Mouse (Mus musculus) stomach, postnatal 0 days (tissue): ENCODE measurements at regions not wholly inside any gene's neighbourhood (a gene's known extent, or its start where the extent isn't known, plus 50 kb on each side); places are given as distances from the start of the nearest gene placed in this dataset.

Experiments
- ATAC-seq: fragments of 200-750 bp; cut with Nextera tagmentation; 2 replicates; pipeline ENCODE4 v1.8.0; 2017; ENCODE audit not compliant: low FRiP score, low TSS enrichment
- DNase-seq: peaks from one replicate; pipeline ENCODE4 v3.0.0-alpha.2; 2016; ENCODE audit warnings: low spot score
- H3K27ac ChIP-seq: fragments of 300-500 bp; sonication (generic); replicated peaks from 2 replicates; pipeline ENCODE4 v1.5.1; 2014; ENCODE audit warnings: mild to moderate bottlenecking, control low read depth
- H3K27me3 ChIP-seq: fragments of 300-500 bp; sonication (generic); 2 replicates; pipeline ENCODE4 v1.6.1; 2014; ENCODE audit warnings: low read length; ENCODE audit not compliant: control insufficient read depth, insufficient read depth
- H3K36me3 ChIP-seq: fragments of 300-500 bp; sonication (generic); 2 replicates; pipeline ENCODE4 v1.6.1; 2014; ENCODE audit warnings: low read length, mixed read lengths; ENCODE audit not compliant: control insufficient read depth, insufficient read depth
- H3K4me1 ChIP-seq: fragments of 300-500 bp; sonication (generic); replicated peaks from 2 replicates; pipeline ENCODE4 v1.6.1; 2014; ENCODE audit warnings: antibody characterized with exemption; ENCODE audit not compliant: control insufficient read depth, insufficient read depth
- H3K4me2 ChIP-seq: fragments of 300-500 bp; sonication (generic); replicated peaks from 2 replicates; pipeline ENCODE4 v1.6.1; 2014; ENCODE audit warnings: low read depth, mild to moderate bottlenecking, control low read depth, moderate library complexity
- H3K4me3 ChIP-seq: fragments of 300-500 bp; sonication (generic); 2 replicates; pipeline ENCODE4 v1.5.1; 2014; ENCODE audit warnings: low read depth, low read length, control low read depth
- H3K9ac ChIP-seq: fragments of 300-500 bp; sonication (generic); 2 replicates; pipeline ENCODE4 v1.6.1; 2014; ENCODE audit warnings: mild to moderate bottlenecking, low read length, control low read depth, mixed read lengths
- H3K9me3 ChIP-seq: fragments of 300-500 bp; sonication (generic); 2 replicates; pipeline ENCODE4 v1.6.1; 2016; ENCODE audit warnings: low read length; ENCODE audit not compliant: control insufficient read depth
- CTCF ChIP-seq: IDR thresholded peaks from 2 replicates; pipeline ENCODE4 v1.5.1; 2016; ENCODE audit warnings: antibody characterized with exemption, low read depth, mild to moderate bottlenecking, moderate library complexity
- EP300 ChIP-seq: optimal IDR thresholded peaks from 2 replicates; pipeline ENCODE3; 2016; ENCODE audit warnings: antibody characterized with exemption
- WGBS: fragments of 180-500 bp; shearing (Covaris S2); extraction: QIAGEN DNeasy Blood & Tissue Kit; methylation state at CpG from one replicate; pipeline ENCODE4 v1.1.7; 2014; 5-methylcytosine and 5-hydroxymethylcytosine counted together

DNA sequence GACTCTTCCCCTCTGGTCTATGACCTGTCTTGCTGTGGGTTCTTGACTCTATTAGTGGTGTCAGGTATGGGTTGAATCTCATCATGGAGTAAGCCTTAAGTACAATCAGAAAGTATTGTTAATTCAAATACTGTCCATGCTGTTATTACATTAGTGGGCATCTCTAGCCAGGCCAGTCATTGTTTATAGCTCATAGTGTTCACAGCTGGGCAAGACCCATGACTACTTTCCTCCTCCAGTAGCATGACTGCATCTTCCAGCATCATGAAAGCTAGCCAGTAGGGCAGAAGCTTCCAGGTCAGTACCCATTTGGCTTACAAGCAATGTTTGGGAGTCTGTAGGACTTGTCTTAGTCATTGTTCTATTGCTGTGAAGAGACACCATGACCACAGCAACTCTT is 81.4 kb downstream of the Fam168b start:
- TF ChIP-seq EP300 (no peak), CTCF (no peak)
- H3K27me3 ChIP-seq = no peaks in the 10 kb centered on the region
- ATAC-seq (no peak), DNase-seq (no peak)
- H3K4me2 ChIP-seq = no peak overlapping the region
- no peak overlapping the region for H3K9ac ChIP-seq
- no peaks in the 10 kb centered on the region for H3K9me3 ChIP-seq
- no peaks in the 10 kb centered on the region for H3K4me1 ChIP-seq
- no peak overlapping the region for H3K27ac ChIP-seq
- H3K36me3 ChIP-seq = no peaks in the 10 kb centered on the region
- H3K4me3 ChIP-seq = no peak overlapping the region

DNA sequence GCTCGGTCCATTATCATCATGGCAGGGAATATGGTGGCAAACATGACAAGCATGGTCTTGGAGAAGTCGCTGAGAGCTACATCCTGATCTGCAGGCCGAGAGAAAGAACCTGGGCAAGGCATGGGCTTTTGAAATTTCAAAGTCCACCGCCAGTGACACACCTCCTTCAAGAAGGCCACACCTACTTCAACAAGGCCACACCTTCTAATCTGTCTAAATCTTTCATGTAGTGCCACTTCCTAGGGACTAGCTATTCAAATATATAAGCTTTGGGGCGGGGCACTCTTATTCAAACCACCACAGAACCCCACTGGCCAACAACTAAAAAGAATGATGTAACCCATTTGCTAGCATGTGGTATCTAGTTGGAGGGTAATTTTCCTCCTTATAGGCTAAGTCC is 81.0 kb downstream of the Fam168b start:
- WGBS = 78% methylated on average over 5 of the region's 5 CpGs
- peak; percentile 77 for ATAC-seq
- H3K4me3 ChIP-seq = no peak overlapping the region
- TF ChIP-seq EP300 (no peak), CTCF (no peak)
- no peak overlapping the region for H3K4me2 ChIP-seq
- H3K4me1 ChIP-seq = no peaks in the 10 kb centered on the region
- H3K36me3 ChIP-seq = no peaks in the 10 kb centered on the region
- H3K9me3 ChIP-seq = no peaks in the 10 kb centered on the region
- H3K27ac ChIP-seq = no peak overlapping the region
- H3K9ac ChIP-seq = no peak overlapping the region
- DNase-seq = peak; percentile 18
- no peaks in the 10 kb centered on the region for H3K27me3 ChIP-seq
